Mouse (Mus musculus) limb, embryonic 13.5 days (tissue): ENCODE results near the gene Fancd2os. TPM values are rescaled to one million over a fixed set of nuclear protein-coding genes. Genes with fewer than 3 reads are reported as not detected.

Experiments
- ATAC-seq: fragments of 200-750 bp; cut with Nextera tagmentation; 2 replicates; pipeline ENCODE4 v1.8.0; 2017; ENCODE audit warnings: low read depth, moderate number of reproducible peaks, moderate TSS enrichment; ENCODE audit not compliant: low FRiP score
- H3K27ac ChIP-seq: fragments of 300-500 bp; sonication (generic); 2 replicates; pipeline ENCODE4 v1.5.1; 2015; ENCODE audit warnings: inconsistent platforms, mild to moderate bottlenecking, moderate library complexity
- H3K27me3 ChIP-seq: fragments of 300-500 bp; sonication (generic); 2 replicates; pipeline ENCODE4 v1.6.1; 2015; ENCODE audit warnings: mild to moderate bottlenecking, inconsistent platforms
- H3K36me3 ChIP-seq: fragments of 300-500 bp; sonication (generic); 2 replicates; pipeline ENCODE4 v1.6.1; 2015; ENCODE audit warnings: inconsistent platforms, mild to moderate bottlenecking, moderate library complexity
- H3K4me1 ChIP-seq: fragments of 300-500 bp; sonication (generic); 2 replicates; pipeline ENCODE4 v1.6.1; 2015; ENCODE audit warnings: inconsistent platforms
- H3K4me2 ChIP-seq: fragments of 300-500 bp; sonication (generic); replicated peaks from 2 replicates; pipeline ENCODE4 v1.6.1; 2015; ENCODE audit warnings: inconsistent platforms, mild to moderate bottlenecking, moderate library complexity
- H3K4me3 ChIP-seq: fragments of 300-500 bp; sonication (generic); 2 replicates; pipeline ENCODE4 v1.5.1; 2015; ENCODE audit warnings: moderate library complexity, mild to moderate bottlenecking, inconsistent platforms
- H3K9ac ChIP-seq: fragments of 300-500 bp; sonication (generic); 2 replicates; pipeline ENCODE4 v1.6.1; 2015; ENCODE audit warnings: mild to moderate bottlenecking, inconsistent platforms
- H3K9me3 ChIP-seq: fragments of 300-500 bp; sonication (generic); 2 replicates; pipeline ENCODE4 v1.6.1; 2016; ENCODE audit warnings: inconsistent platforms
- WGBS: fragments of 180-500 bp; shearing (Covaris S2); methylation state at CpG from one replicate; pipeline ENCODE4 v1.1.7; 2015; 5-methylcytosine and 5-hydroxymethylcytosine counted together
- polyA plus RNA-seq: library from polyadenylated mRNA; unstranded; fragments of >200 nt; fragmentation: Nextera tagmentation; extraction: Ambion mirVana; gene quantifications from 2 replicates; pipeline ENCODE4 v1.2.1, GENCODE M21; 2015

Fancd2os gene
- polyA plus RNA-seq = not detected in 2 replicates

GRCm38 (mm10) chr6:113600543-113601139, at the start of gene Fancd2os:
Gene Fancd2os (minus strand): TSS chr6:113600715.
- Histone ChIP-seq H3K4me3 (no peak within 1 kb of the TSS), H3K9ac (peak within 1 kb of the TSS; percentile 5; the same call in 1 of the 2 replicates), H3K4me2 (0 out of 2 replicates have a peak within 1 kb of the TSS, but pooled peaks have one; percentile 9), H3K36me3 (no peaks in the 10 kb centered on the region), H3K4me1 (peaks cover 12% of the 10 kb centered on the region), H3K9me3 (no peaks in the 10 kb centered on the region), H3K27me3 (no peaks in the 10 kb centered on the region), H3K27ac (no peak within 1 kb of the TSS)
- no peak for ATAC-seq
- 43% methylated on average over 23 of the region's 23 CpGs for WGBS

GRCm38 (mm10) chr6:113650197-113650640, 49.7 kb upstream of the Fancd2os start:
- WGBS = 66% methylated on average over 4 of the region's 4 CpGs
- Histone ChIP-seq H3K9ac (no peak overlapping the region), H3K4me2 (no peak overlapping the region), H3K27ac (no peak overlapping the region), H3K4me1 (no peaks in the 10 kb centered on the region), H3K27me3 (no peaks in the 10 kb centered on the region), H3K4me3 (no peak overlapping the region), H3K9me3 (no peaks in the 10 kb centered on the region), H3K36me3 (no peaks in the 10 kb centered on the region)
- ATAC-seq = no peak

GRCm38 (mm10) chr6:113649346-113650196, 49.1 kb upstream of the Fancd2os start:
- H3K27me3 ChIP-seq = no peaks in the 10 kb centered on the region
- H3K4me3 ChIP-seq = no peak overlapping the region
- no peaks in the 10 kb centered on the region for H3K36me3 ChIP-seq
- H3K9me3 ChIP-seq = no peaks in the 10 kb centered on the region
- no peaks in the 10 kb centered on the region for H3K4me1 ChIP-seq
- H3K9ac ChIP-seq = no peak overlapping the region
- 82% methylated on average over 7 of the region's 7 CpGs for WGBS
- ATAC-seq = no peak
- H3K27ac ChIP-seq = no peak overlapping the region
- no peak overlapping the region for H3K4me2 ChIP-seq

GRCm38 (mm10) chr6:113644808-113645207, 44.3 kb upstream of the Fancd2os start:
- H3K4me1 ChIP-seq = no peaks in the 10 kb centered on the region
- 80% methylated on average over 8 of the region's 8 CpGs for whole genome bisulfite sequencing
- no peaks in the 10 kb centered on the region for H3K36me3 ChIP-seq
- H3K4me2 ChIP-seq = no peak overlapping the region
- H3K9ac ChIP-seq = no peak overlapping the region
- ATAC-seq = no peak
- no peak overlapping the region for H3K27ac ChIP-seq
- no peak overlapping the region for H3K4me3 ChIP-seq
- no peaks in the 10 kb centered on the region for H3K27me3 ChIP-seq
- no peaks in the 10 kb centered on the region for H3K9me3 ChIP-seq

GRCm38 (mm10) chr6:113643967-113644366, 43.5 kb upstream of the Fancd2os start:
- no peaks in the 10 kb centered on the region for H3K9me3 ChIP-seq
- WGBS = 89% methylated on average over 2 of the region's 2 CpGs
- H3K27me3 ChIP-seq = no peaks in the 10 kb centered on the region
- H3K4me1 ChIP-seq = no peaks in the 10 kb centered on the region
- H3K27ac ChIP-seq = no peak overlapping the region
- no peak for ATAC-seq
- H3K4me2 ChIP-seq = no peak overlapping the region
- H3K4me3 ChIP-seq = no peak overlapping the region
- H3K36me3 ChIP-seq = no peaks in the 10 kb centered on the region
- no peak overlapping the region for H3K9ac ChIP-seq

- ATAC-seq = no peak
- Histone ChIP-seq H3K27me3 (no peaks in the 10 kb centered on the region), H3K9ac (no peak overlapping the region), H3K9me3 (no peaks in the 10 kb centered on the region), H3K4me3 (no peak overlapping the region), H3K36me3 (no peaks in the 10 kb centered on the region), H3K27ac (no peak overlapping the region), H3K4me1 (0 out of 2 replicates have a peak, but pooled peaks cover 4% of the 10 kb centered on the region), H3K4me2 (no peak overlapping the region)
- WGBS = 83% methylated on average over 4 of the region's 4 CpGs
Measured at GRCm38 (mm10) chr6:113643021-113643420, 42.5 kb upstream of the Fancd2os start.

GRCm38 (mm10) chr6:113642605-113643004, 42.1 kb upstream of the Fancd2os start:
- no peak overlapping the region for H3K9ac ChIP-seq
- ATAC-seq = no peak
- no peak overlapping the region for H3K4me3 ChIP-seq
- WGBS = 83% methylated on average over 8 of the region's 8 CpGs
- no peak overlapping the region for H3K27ac ChIP-seq
- 0 out of 2 replicates have a peak, but pooled peaks cover 5% of the 10 kb centered on the region for H3K4me1 ChIP-seq
- no peaks in the 10 kb centered on the region for H3K36me3 ChIP-seq
- H3K27me3 ChIP-seq = no peaks in the 10 kb centered on the region
- H3K9me3 ChIP-seq = no peaks in the 10 kb centered on the region
- no peak overlapping the region for H3K4me2 ChIP-seq

- H3K9ac ChIP-seq = no peak overlapping the region
- no peaks in the 10 kb centered on the region for H3K27me3 ChIP-seq
- 0 out of 2 replicates have a peak overlapping the region, but pooled peaks have one; percentile 69 for H3K4me2 ChIP-seq
- 85% methylated on average over 4 of the region's 4 CpGs for WGBS
- 0 out of 2 replicates have a peak, but pooled peaks cover 5% of the 10 kb centered on the region for H3K4me1 ChIP-seq
- no peaks in the 10 kb centered on the region for H3K36me3 ChIP-seq
- no peaks in the 10 kb centered on the region for H3K9me3 ChIP-seq
- no peak overlapping the region for H3K4me3 ChIP-seq
- ATAC-seq = no peak
- H3K27ac ChIP-seq = no peak overlapping the region
Measured at GRCm38 (mm10) chr6:113639201-113639600, 38.7 kb upstream of the Fancd2os start.

- Histone ChIP-seq H3K4me1 (0 out of 2 replicates have a peak, but pooled peaks cover 5% of the 10 kb centered on the region), H3K27ac (peak within 1 kb of the TSS; percentile 33; the same call in 1 of the 2 replicates), H3K27me3 (no peaks in the 10 kb centered on the region), H3K9me3 (no peaks in the 10 kb centered on the region), H3K36me3 (peaks cover under 1% of the 10 kb centered on the region; the same call in 1 of the 2 replicates), H3K4me2 (peak within 1 kb of the TSS; percentile 69), H3K9ac (peak within 1 kb of the TSS; percentile 65), H3K4me3 (peak within 1 kb of the TSS; percentile 58)
- 6% methylated on average over 37 of the region's 37 CpGs for WGBS
- peak; percentile 92 for ATAC-seq
Measured at GRCm38 (mm10) chr6:113638302-113639040, 38.0 kb upstream of the Fancd2os start, which contains the start of gene Irak2. Gene Irak2 (plus strand): TSS chr6:113638467.

- WGBS = 89% methylated on average over 4 of the region's 4 CpGs
- Histone ChIP-seq H3K36me3 (peaks cover 54% of the 10 kb centered on the region), H3K27ac (no peak overlapping the region), H3K9me3 (no peaks in the 10 kb centered on the region), H3K4me1 (no peaks in the 10 kb centered on the region), H3K4me2 (no peak overlapping the region), H3K9ac (no peak overlapping the region), H3K27me3 (no peaks in the 10 kb centered on the region), H3K4me3 (no peak overlapping the region)
- ATAC-seq = no peak
Measured at GRCm38 (mm10) chr6:113632863-113633262, 32.3 kb upstream of the Fancd2os start.

- Histone ChIP-seq H3K9ac (no peak overlapping the region), H3K9me3 (no peaks in the 10 kb centered on the region), H3K4me2 (no peak overlapping the region), H3K36me3 (peaks cover 68% of the 10 kb centered on the region), H3K4me1 (peaks cover 10% of the 10 kb centered on the region), H3K27ac (no peak overlapping the region), H3K4me3 (no peak overlapping the region), H3K27me3 (no peaks in the 10 kb centered on the region)
- ATAC-seq = no peak
- WGBS = 84% methylated on average over 5 of the region's 5 CpGs
Measured at GRCm38 (mm10) chr6:113630322-113630721, 29.8 kb upstream of the Fancd2os start.
